Mouse (Mus musculus): ENCODE results near the gene Dop1b. TPM values are rescaled to one million over a fixed set of nuclear protein-coding genes. Genes with fewer than 3 reads are reported as not detected.

Gene Dop1b
- polyA plus RNA-seq, 1 experiment, result 13.4 TPM

DNA sequence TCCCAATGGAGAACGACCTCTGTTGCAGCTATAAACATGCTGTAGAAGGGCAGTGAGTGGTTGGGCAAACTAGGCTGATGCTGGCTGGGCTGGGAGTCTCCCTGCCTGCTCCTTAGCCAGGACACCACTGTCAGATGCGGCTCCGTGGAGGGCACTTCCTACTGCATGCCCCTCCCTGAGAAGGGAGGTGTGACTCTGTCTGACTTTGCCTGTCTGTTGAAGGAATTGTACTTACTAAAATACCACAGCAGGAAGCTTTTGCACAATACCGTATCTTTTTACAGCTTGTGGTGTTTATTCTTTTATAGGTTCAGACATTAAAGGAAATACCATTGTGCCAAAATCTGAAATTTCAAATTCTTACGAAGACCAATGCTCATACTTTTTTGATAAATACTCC lies 40.1 kb downstream of the Dop1b start:
- Histone ChIP-seq H3K27me3 (ENCODE audit: control insufficient read depth, insufficient read depth, insufficient read length) (no peaks in the 10 kb centered on the region), H3K4me3 (no peak overlapping the region), H3K79me2 (ENCODE audit: control insufficient read depth, insufficient read depth) (no peaks in the 10 kb centered on the region), H3K36me3 (ENCODE audit: control insufficient read depth, insufficient read depth) (peaks cover 8% of the 10 kb centered on the region), H3ac (ENCODE audit: control insufficient read depth, insufficient read length) (no peak overlapping the region), H3K4me2 (ENCODE audit: low read depth) (no peak overlapping the region)
- no peak for TF ChIP-seq E2F4 (IDR thresholded peaks at IDR 0.05; ENCODE audit: insufficient read depth)

DNA sequence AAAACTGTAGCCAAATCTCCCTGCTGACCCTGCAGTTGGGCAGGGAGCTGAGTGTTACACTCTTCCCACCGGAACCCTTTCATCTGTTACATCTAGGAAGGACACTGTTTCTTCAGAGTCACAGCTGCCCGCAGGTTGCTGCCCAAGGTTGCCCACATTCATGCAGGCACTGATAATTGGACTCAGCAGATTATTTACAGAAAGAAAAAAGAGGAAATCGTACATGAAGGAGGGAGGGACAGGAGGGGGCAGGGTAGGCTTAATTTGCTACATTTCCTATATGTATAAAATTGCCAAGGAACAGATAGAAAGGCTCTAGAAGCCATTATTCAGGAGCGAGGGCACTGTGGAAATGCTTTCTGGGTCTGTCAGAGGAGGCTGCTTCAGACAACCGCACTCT lies 44.9 kb downstream of the Dop1b start:
- no peak overlapping the region for H3ac ChIP-seq (ENCODE audit: control insufficient read depth, insufficient read length)
- H3K4me2 ChIP-seq (ENCODE audit: low read depth), result no peak overlapping the region
- TF ChIP-seq POLR2A (IDR thresholded peaks at IDR 0.05; ENCODE audit: insufficient read length, low read depth) (no peak), SRF (IDR thresholded peaks at IDR 0.05; ENCODE audit: control insufficient read depth, insufficient read length, low read depth) (no peak), MYOG (IDR thresholded peaks at IDR 0.05; ENCODE audit: control insufficient read depth in 1 of 3, insufficient read depth in 1 of 3, insufficient read length in 2 of 3, low read depth in 2 of 3) (no peak), TCF12 (IDR thresholded peaks at IDR 0.05; ENCODE audit: insufficient read depth, poor library complexity, severe bottlenecking) (no peak), MYOD1 (IDR thresholded peaks at IDR 0.05; ENCODE audit: control insufficient read depth in 1 of 3, insufficient read length in 2 of 3, low read depth in 2 of 3) (no peak), CEBPB (IDR thresholded peaks at IDR 0.05; ENCODE audit: insufficient read depth, poor library complexity, severe bottlenecking) (no peak), MAX (IDR thresholded peaks at IDR 0.05; ENCODE audit: low read depth) (no peak), REST (IDR thresholded peaks at IDR 0.05; ENCODE audit: insufficient read depth, insufficient read length) (no peak), USF1 (IDR thresholded peaks at IDR 0.05; ENCODE audit: low read depth) (no peak), E2F4 (IDR thresholded peaks at IDR 0.05; ENCODE audit: insufficient read depth) (no peak), TCF3 (IDR thresholded peaks at IDR 0.05; ENCODE audit: insufficient read length, low read depth) (no peak), POLR2AphosphoS2 (IDR thresholded peaks at IDR 0.05; ENCODE audit: insufficient read length, low read depth) (no peak)
- no peaks in the 10 kb centered on the region for H3K27me3 ChIP-seq (ENCODE audit: control insufficient read depth, insufficient read depth, insufficient read length)
- H3K79me2 ChIP-seq (ENCODE audit: control insufficient read depth, insufficient read depth), result no peaks in the 10 kb centered on the region
- peaks cover 8% of the 10 kb centered on the region for H3K36me3 ChIP-seq (ENCODE audit: control insufficient read depth, insufficient read depth)
- H3K4me3 ChIP-seq, result no peak overlapping the region

- Histone ChIP-seq H3K79me2 (ENCODE audit: control insufficient read depth, insufficient read depth) (no peaks in the 10 kb centered on the region), H3K36me3 (ENCODE audit: control insufficient read depth, insufficient read depth) (no peaks in the 10 kb centered on the region), H3K27me3 (ENCODE audit: control insufficient read depth, insufficient read depth, insufficient read length) (no peaks in the 10 kb centered on the region)
Observed at GRCm38 (mm10) chr16:93763378-93763777, 51.7 kb downstream of the Dop1b start.

DNA sequence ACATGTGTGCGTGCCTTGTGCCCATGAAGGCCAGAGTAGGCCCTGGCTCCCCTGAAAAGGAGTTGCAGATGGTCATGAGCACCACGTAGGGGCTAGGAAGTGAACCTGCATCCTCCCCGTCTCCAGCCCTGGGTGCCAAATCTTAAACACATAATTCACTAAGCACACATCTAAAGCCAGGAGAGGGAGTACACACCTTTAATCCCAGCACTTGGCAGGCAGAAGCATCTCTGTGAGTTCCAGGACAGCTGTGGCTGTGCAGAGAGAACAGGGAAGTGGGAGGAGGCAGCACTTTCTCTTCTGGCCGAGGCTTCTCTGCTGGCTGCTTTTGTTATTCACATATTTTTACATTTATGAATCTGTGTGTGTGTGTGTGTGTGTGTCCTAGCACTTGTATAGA lies 52.9 kb downstream of the Dop1b start:
- Histone ChIP-seq H3K36me3 (ENCODE audit: control insufficient read depth, insufficient read depth) (no peaks in the 10 kb centered on the region), H3K27me3 (ENCODE audit: control insufficient read depth, insufficient read depth, insufficient read length) (no peaks in the 10 kb centered on the region), H3K79me2 (ENCODE audit: control insufficient read depth, insufficient read depth) (no peaks in the 10 kb centered on the region), H3K4me3 (no peak overlapping the region), H3K4me2 (ENCODE audit: low read depth) (no peak overlapping the region), H3ac (ENCODE audit: control insufficient read depth, insufficient read length) (no peak overlapping the region)
- no peak for TF ChIP-seq E2F4 (IDR thresholded peaks at IDR 0.05; ENCODE audit: insufficient read depth)
- TF ChIP-seq MAX (IDR thresholded peaks at IDR 0.05; ENCODE audit: low read depth), result no peak
- TF ChIP-seq REST (IDR thresholded peaks at IDR 0.05; ENCODE audit: insufficient read depth, insufficient read length), result no peak
- TF ChIP-seq SRF (IDR thresholded peaks at IDR 0.05; ENCODE audit: control insufficient read depth, insufficient read length, low read depth), result no peak
- TF ChIP-seq TCF3 (IDR thresholded peaks at IDR 0.05; ENCODE audit: insufficient read length, low read depth), result no peak
- TF ChIP-seq MYOG (IDR thresholded peaks at IDR 0.05; ENCODE audit: control insufficient read depth in 1 of 3, insufficient read depth in 1 of 3, insufficient read length in 2 of 3, low read depth in 2 of 3), result no peak
- no peak for TF ChIP-seq CEBPB (IDR thresholded peaks at IDR 0.05; ENCODE audit: insufficient read depth, poor library complexity, severe bottlenecking)
- no peak for TF ChIP-seq TCF12 (IDR thresholded peaks at IDR 0.05; ENCODE audit: insufficient read depth, poor library complexity, severe bottlenecking)
- TF ChIP-seq POLR2AphosphoS2 (IDR thresholded peaks at IDR 0.05; ENCODE audit: insufficient read length, low read depth), result no peak
- no peak for TF ChIP-seq MYOD1 (IDR thresholded peaks at IDR 0.05; ENCODE audit: control insufficient read depth in 1 of 3, insufficient read length in 2 of 3, low read depth in 2 of 3)
- no peak for TF ChIP-seq USF1 (IDR thresholded peaks at IDR 0.05; ENCODE audit: low read depth)
- TF ChIP-seq POLR2A (IDR thresholded peaks at IDR 0.05; ENCODE audit: insufficient read length, low read depth), result no peak

More at GRCm38 (mm10) chr16:93763378-93763777, 51.7 kb downstream of the Dop1b start:
- no peak overlapping the region for H3ac ChIP-seq (ENCODE audit: control insufficient read depth, insufficient read length)
- no peak overlapping the region for H3K4me3 ChIP-seq
- no peak overlapping the region for H3K4me2 ChIP-seq (ENCODE audit: low read depth)
- TF ChIP-seq TCF3 (IDR thresholded peaks at IDR 0.05; ENCODE audit: insufficient read length, low read depth), result no peak

- Histone ChIP-seq H3ac (ENCODE audit: control insufficient read depth, insufficient read length) (no peak overlapping the region), H3K27me3 (ENCODE audit: control insufficient read depth, insufficient read depth, insufficient read length) (no peaks in the 10 kb centered on the region), H3K4me2 (ENCODE audit: low read depth) (no peak overlapping the region), H3K79me2 (ENCODE audit: control insufficient read depth, insufficient read depth) (no peaks in the 10 kb centered on the region), H3K36me3 (ENCODE audit: control insufficient read depth, insufficient read depth) (no peaks in the 10 kb centered on the region), H3K4me3 (no peak overlapping the region)
- no peak for TF ChIP-seq SRF (IDR thresholded peaks at IDR 0.05; ENCODE audit: control insufficient read depth, insufficient read length, low read depth)
- no peak for TF ChIP-seq MAX (IDR thresholded peaks at IDR 0.05; ENCODE audit: low read depth)
- TF ChIP-seq USF1 (IDR thresholded peaks at IDR 0.05; ENCODE audit: low read depth), result no peak
- TF ChIP-seq TCF12 (IDR thresholded peaks at IDR 0.05; ENCODE audit: insufficient read depth, poor library complexity, severe bottlenecking), result no peak
- TF ChIP-seq MYOG (IDR thresholded peaks at IDR 0.05; ENCODE audit: control insufficient read depth in 1 of 3, insufficient read depth in 1 of 3, insufficient read length in 2 of 3, low read depth in 2 of 3), result no peak
- TF ChIP-seq REST (IDR thresholded peaks at IDR 0.05; ENCODE audit: insufficient read depth, insufficient read length), result no peak
- no peak for TF ChIP-seq POLR2A (IDR thresholded peaks at IDR 0.05; ENCODE audit: insufficient read length, low read depth)
- no peak for TF ChIP-seq TCF3 (IDR thresholded peaks at IDR 0.05; ENCODE audit: insufficient read length, low read depth)
- TF ChIP-seq MYOD1 (IDR thresholded peaks at IDR 0.05; ENCODE audit: control insufficient read depth in 1 of 3, insufficient read length in 2 of 3, low read depth in 2 of 3), result no peak
- no peak for TF ChIP-seq E2F4 (IDR thresholded peaks at IDR 0.05; ENCODE audit: insufficient read depth)
- TF ChIP-seq POLR2AphosphoS2 (IDR thresholded peaks at IDR 0.05; ENCODE audit: insufficient read length, low read depth), result no peak
- no peak for TF ChIP-seq CEBPB (IDR thresholded peaks at IDR 0.05; ENCODE audit: insufficient read depth, poor library complexity, severe bottlenecking)
Observed at GRCm38 (mm10) chr16:93766956-93767355, 55.3 kb downstream of the Dop1b start.

Data from myocyte (in vitro differentiated cells).